Mouse (Mus musculus) urinary bladder, postnatal 10 days (tissue): ENCODE results near the gene 2610028H24Rik.
A peak's percentile ranks its signal among the peaks of the same experiment; 100 is the strongest.

Experiments
- DNase-seq: peaks from one replicate; pipeline ENCODE4 v3.0.0; 2022; ENCODE audit warnings: low spot score

The 2610028H24Rik gene

DNA sequence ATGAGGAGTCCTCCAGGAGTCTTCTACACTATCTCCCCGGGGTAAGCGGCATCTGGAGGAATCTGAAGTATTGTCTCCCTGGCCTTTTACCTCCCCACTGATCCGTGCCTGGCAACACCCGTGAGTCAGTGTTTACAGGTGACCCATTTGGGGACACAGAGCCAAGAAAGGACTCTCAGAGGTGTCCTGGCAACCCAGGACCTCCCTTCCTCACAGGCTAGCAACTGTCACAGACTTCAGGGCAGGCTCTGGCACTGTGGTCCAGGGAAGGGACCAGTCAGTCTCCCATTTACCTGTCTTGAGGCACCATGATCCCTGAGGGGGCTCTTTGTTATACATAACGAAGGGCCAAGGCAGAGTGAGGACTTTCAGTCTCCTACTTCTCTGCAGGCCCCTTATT, at the start of gene 2610028H24Rik:
TSS of gene 2610028H24Rik (plus strand) at position 231 of the 400 bp plus-strand sequence.
- DNase-seq: no peak

- no peak for DNase-seq
Measured at GRCm38 (mm10) chr10:76408520-76408919, 40.4 kb upstream of the 2610028H24Rik start.

DNA sequence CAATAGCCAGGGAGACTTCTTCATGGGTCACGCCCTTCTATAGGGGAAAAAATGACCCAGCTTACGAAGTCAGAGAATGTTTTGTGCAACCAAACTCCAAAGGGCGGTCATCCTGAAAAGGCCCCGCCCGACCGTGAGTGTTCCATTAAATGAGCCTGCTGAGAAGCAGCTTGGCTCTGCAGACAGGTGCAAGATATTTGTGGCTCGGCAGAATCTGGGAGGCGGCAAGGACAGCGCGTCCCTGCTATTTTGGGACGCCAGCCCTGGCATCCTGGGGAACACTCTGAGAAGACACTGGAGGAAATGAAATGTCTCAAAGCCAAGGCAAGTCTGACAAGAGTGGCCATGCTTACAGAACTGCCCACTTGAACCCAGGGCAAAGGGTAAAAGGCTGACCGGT, 32.1 kb upstream of the 2610028H24Rik start:
- no peak for DNase-seq

DNA sequence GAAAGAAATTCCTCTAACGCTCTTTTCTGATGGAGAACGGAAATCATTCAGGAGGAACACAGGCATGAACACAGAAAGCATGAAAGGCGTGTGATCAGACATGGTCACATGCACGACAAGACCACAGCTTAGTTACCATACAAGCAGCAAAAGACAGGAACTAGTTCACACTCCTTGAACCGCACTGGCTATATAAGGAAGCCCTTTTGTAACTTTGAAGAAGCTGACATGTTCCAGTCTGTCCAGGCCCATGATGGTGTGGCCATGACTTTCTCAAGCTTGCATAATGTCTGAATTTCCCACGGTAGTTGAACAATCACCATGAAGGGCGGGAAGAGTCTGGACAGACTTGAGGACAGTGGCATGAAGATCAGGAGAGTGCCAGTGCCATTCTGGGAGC, 23.2 kb upstream of the 2610028H24Rik start:
- DNase-seq: no peak

GRCm38 (mm10) chr10:76433925-76434324, 15.0 kb upstream of the 2610028H24Rik start:
- no peak for DNase-seq

DNA sequence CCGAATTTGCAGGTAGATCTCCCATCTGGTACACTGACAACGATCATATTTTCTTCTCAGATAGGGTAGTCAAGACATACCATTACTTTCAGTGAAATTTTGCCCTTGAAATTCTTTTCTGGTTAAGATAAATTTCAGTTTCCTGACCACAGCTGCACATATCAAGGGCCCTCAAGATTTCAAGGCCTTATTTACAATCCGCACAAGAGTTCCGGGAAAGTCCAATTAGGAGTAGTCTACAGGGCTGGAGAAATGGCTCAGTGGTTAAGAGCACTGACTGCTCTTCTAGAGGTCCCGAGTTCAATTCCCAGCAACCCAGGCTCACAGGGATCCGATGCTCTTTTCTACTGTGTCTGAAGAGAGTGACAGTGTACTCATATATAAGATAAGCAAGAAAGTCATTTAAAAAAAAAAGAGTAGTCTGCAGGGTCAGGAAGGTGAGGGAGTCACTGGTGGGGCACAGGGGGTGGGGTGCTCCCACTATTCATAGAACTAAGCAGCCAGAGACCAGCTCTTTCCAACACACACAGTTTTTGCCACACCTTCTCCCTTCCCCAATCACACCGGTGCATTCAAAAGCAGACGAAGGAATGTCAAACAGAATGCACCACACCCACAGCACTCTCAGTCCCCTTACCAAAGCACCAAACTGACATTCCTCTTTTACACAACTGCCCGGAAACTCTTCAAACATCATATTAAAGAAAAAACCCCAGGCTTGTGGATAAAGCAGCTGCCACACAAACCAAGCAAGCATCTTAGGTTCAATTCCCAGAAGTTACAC, 9.6 kb upstream of the 2610028H24Rik start:
- no peak for DNase-seq

DNA sequence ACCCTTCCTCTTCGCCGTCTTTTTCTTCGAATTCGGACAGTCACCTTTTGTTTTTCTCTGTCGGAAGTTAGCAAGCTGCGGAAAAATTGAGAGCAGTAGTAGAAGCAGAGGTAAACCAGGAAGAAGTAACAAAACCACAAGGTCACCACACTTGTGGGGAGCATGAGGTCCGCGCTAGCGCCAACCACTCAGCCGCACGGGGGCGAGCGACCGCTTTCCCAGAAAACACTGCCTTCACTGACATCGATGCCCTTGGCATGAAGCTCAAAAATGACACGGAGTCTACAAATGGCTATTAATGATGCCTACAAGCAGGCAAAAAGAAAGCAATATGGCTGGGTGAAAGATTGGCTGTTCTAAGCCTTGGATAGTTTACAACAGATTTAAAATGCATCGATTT, 8.6 kb upstream of the 2610028H24Rik start, which contains the start of gene AC141477.1:
TSS of gene AC141477.1 (minus strand) at position 164 of the 400 bp plus-strand sequence.
- DNase-seq: no peak

GRCm38 (mm10) chr10:76442178-76443088, 6.4 kb upstream of the 2610028H24Rik start, which contains the start of gene Pcnt:
Gene Pcnt (minus strand): TSS chr10:76442786.
- DNase-seq: peak; percentile 91

GRCm38 (mm10) chr10:76445996-76446681, 2.7 kb upstream of the 2610028H24Rik start:
- DNase-seq: no peak

DNA sequence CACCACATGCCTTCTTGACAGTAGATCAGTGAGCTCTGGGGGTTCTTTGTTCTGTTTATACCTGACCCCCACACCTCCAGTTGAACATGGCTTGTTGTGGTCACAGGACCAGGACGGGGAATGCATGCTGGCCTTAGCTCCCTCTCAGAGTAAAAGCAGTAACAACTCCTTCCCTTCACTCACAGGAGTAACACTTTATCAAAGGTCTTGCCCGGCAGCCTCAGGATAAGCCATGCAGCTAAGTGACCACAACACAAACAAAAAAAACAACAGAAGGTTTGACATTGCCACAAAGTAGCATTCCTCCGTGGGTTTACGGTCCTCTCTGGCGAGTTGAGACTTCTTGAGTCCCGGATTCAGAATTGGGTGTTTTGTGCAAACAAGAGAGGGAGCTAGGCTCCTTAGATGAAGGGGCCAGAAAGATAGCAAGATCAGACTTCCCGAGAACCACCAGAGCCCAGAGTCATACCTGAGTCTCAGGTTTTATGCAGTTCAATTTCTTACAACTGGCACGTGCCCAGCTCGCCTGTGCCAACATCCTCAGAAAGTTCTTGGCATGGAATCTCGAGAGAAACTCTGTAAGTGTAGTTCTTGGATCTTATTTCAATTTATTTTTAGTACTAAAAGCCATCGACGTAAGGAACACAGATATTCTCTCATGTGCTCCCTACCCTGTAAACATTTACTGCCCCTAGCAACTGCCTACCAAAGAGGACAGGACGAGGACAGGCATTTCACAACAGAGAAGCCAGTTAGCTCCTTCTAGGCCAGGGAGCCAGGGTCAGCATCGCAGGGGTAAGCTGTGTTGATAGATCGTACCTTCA, 1.3 kb upstream of the 2610028H24Rik start:
- DNase-seq: no peak

GRCm38 (mm10) chr10:76455289-76455688, 6.4 kb downstream of the 2610028H24Rik start:
- DNase-seq: no peak

- DNase-seq: no peak
Measured at GRCm38 (mm10) chr10:76461255-76461654, 12.4 kb downstream of the 2610028H24Rik start.

DNA sequence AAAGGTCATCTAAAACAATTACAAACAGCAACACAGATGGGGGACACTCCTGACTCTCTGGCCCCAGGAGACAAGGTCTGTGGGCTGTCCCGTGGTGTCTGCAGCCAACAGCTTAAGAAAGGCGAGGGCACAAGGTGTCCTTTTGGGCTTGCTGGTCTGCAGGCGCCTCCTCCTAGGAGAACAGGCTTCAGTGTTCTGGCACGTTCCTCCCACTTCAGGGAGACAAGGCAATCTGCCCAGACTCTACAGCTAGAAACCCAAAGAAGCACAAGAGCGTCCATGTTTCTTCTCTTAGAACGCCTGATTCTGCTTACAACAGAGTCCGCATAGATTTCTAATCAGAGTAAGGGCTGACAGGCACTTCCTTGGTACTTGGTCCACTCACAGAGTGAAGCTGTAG, 13.4 kb downstream of the 2610028H24Rik start:
- no peak for DNase-seq

DNA sequence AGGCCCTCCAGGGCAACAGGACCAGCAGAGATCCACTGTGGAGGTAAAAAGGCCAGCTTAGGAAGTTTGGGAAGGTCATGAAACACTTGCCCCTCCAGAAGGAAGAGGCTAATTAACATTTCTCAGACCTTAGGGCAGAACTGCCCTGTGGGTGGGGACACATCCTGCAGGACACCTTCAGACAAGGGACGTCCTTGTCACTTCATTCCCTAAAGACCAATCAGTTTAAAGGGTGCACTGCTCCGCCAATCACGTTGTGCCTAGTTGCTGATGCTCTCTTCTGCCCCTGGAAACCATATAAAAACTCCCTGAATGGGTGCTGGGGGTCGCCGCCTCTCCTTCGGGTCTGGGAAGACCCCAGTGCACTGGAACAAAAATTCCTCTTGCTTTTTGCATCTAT, 13.8 kb downstream of the 2610028H24Rik start:
- DNase-seq: no peak

DNA sequence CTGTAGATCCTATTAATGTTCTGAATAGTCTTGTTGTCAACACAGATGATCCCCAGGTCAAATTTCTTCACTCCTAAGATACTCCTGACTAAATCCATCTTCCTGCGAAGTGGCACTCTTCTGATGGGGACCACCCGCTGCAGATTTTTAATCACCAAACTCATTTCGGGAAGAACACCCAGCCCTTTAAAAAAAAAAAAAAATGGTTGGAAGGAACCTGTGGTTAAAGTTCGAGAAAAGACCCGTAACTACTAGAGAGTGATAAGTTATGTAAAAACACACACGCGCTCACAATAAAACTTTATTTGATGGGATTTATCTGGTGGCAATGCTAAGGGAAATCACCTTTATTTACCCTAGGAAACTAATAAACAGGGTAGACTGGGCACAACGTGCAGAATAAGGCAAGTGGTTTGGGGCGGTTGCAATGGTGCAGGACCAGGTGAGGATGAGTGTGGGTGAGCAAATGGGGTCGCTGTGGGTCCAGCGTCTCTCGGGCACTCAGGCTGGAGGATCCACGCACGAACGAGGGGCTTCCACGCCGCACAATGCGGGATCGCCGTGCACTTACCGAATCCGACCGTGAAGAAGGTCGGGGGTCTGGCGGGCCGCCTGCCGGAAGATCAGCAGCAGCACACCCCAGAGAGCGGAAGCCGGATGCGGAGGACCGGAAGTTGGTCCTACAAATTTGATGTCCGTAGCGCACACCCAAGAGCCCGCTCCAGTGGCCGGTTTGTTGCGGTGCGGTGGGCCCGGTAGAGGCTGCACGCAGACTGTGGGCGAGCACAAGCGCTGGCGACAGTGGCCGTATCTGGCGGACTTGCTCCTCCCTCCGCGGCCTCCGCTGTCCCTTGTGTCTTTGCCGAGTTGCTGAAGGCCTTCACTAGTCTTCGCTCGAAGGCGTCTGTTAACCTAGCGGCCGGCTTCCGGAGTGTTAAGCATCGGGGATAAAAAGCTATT, 19.6 kb downstream of the 2610028H24Rik start, which contains the start of the genes Mcm3ap and Ybey:
TSS of gene Mcm3ap (plus strand) at position 725 of the 960 bp plus-strand sequence.
TSS of gene Ybey (minus strand) at position 912 of the 960 bp plus-strand sequence.
- peak; percentile 37 for DNase-seq

DNA sequence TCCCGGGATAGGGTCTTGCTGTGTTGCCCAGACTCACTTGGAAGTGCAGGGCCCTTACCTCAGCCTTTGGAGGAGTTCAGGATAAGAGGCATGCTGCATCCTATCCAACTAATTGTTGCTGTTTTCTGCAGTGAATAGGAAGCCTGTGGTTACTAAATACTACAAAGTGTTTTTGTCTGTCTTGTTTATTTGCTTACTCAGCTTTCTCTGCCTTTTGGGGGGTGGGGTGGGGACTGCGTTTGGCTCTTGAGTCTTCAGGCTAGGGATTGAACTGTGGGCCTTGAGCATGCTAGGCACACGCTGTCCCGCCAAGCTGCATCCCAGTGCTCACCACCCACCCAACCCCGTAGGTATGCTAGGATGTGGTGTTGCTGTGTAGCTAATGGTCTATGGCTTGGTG, 24.9 kb downstream of the 2610028H24Rik start:
- DNase-seq: no peak

DNA sequence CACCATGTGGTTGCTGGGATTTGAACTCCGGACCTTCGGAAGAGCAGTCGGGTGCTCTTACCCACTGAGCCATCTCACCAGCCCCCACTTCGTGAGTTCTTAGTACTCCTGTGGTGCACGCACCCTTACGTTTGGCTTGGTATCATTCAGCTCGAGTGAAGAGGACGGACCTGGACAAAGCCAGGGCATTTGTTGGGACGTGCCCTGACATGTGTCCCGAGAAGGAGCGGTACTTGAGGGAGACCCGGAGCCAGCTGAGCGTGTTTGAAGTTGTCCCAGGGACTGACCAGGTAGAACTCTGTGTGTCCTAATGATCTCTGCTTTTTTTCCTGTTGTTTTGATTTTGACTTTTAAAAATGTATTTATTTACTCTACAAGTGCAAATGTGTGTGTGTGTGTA, 32.0 kb downstream of the 2610028H24Rik start:
- no peak for DNase-seq

- DNase-seq: no peak
Measured at GRCm38 (mm10) chr10:76481480-76481879, 32.6 kb downstream of the 2610028H24Rik start.

DNA sequence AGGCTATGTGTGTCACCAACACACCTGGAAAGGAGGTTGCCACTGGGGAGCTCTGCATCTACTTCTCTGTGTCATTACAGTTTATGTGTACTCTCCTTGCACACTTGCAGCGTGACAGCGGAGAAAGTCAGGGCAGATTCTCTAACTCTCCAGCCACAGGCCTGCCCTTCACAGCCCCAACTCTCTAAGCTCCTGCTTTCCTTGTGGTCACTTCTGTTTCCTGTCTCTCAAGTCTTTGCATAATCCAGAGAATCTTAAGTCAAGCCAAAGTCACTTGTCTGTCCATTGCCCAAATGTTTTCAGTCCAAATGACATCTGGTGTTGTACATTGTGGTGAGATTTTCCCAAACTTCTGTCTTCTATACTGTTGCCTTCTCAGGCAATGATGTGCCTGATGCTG, 37.4 kb downstream of the 2610028H24Rik start:
- DNase-seq: no peak

GRCm38 (mm10) chr10:76488265-76488664, 39.4 kb downstream of the 2610028H24Rik start:
- no peak for DNase-seq
